Mouse (Mus musculus) intestine, embryonic 15.5 days (tissue): ENCODE measurements around the gene Gm6525. TPM values are rescaled to one million over a fixed set of nuclear protein-coding genes. Genes with fewer than 3 reads are reported as not detected.

ENCODE experiments used
- ATAC-seq: fragments of 200-750 bp; cut with Nextera tagmentation; 2 replicates; pipeline ENCODE4 v1.8.0; 2017; ENCODE audit warnings: moderate TSS enrichment, moderate library complexity
- H3K27ac ChIP-seq: fragments of 300-500 bp; sonication (generic); 2 replicates; pipeline ENCODE4 v1.5.1; 2015; ENCODE audit warnings: mild to moderate bottlenecking, inconsistent platforms
- H3K27me3 ChIP-seq: fragments of 300-500 bp; sonication (generic); replicated peaks from 2 replicates; pipeline ENCODE4 v1.6.1; 2015; ENCODE audit warnings: inconsistent platforms
- H3K36me3 ChIP-seq: fragments of 300-500 bp; sonication (generic); 2 replicates; pipeline ENCODE4 v1.6.1; 2015; ENCODE audit warnings: inconsistent platforms
- H3K4me1 ChIP-seq: fragments of 300-500 bp; sonication (generic); replicated peaks from 2 replicates; pipeline ENCODE4 v1.6.1; 2015; ENCODE audit warnings: inconsistent platforms
- H3K4me2 ChIP-seq: fragments of 300-500 bp; sonication (generic); replicated peaks from 2 replicates; pipeline ENCODE4 v1.6.1; 2015; ENCODE audit warnings: mild to moderate bottlenecking, inconsistent platforms
- H3K4me3 ChIP-seq: fragments of 300-500 bp; sonication (generic); replicated peaks from 2 replicates; pipeline ENCODE4 v1.5.1; 2015; ENCODE audit warnings: inconsistent platforms
- H3K9ac ChIP-seq: fragments of 300-500 bp; sonication (generic); 2 replicates; pipeline ENCODE4 v1.6.1; 2015; ENCODE audit warnings: inconsistent platforms
- H3K9me3 ChIP-seq: fragments of 300-500 bp; sonication (generic); 2 replicates; pipeline ENCODE4 v1.6.1; 2016; ENCODE audit warnings: inconsistent platforms
- WGBS: fragments of 180-500 bp; shearing (Covaris S2); methylation state at CpG from one replicate; pipeline ENCODE4 v1.1.7; 2015; 5-methylcytosine and 5-hydroxymethylcytosine counted together
- polyA plus RNA-seq: library from polyadenylated mRNA; unstranded; fragments of >200 nt; fragmentation: Nextera tagmentation; extraction: Ambion mirVana; gene quantifications from 2 replicates; pipeline ENCODE4 v1.2.1, GENCODE M21; 2015

Gm6525 gene
- polyA plus RNA-seq, 1 experiment from 2014 or later: 1.2 TPM

GRCm38 (mm10) chr3:84217118-84217960 lies 43.4 kb downstream of the Gm6525 start:
- Histone ChIP-seq H3K27ac (no peak overlapping the region), H3K9ac (no peak overlapping the region), H3K27me3 (no peaks in the 10 kb centered on the region), H3K4me2 (no peak overlapping the region), H3K36me3 (no peaks in the 10 kb centered on the region), H3K9me3 (no peaks in the 10 kb centered on the region), H3K4me1 (peaks cover 20% of the 10 kb centered on the region), H3K4me3 (no peak overlapping the region)
- WGBS: 73% methylated on average over 12 of the region's 12 CpGs
- no peak for ATAC-seq

DNA sequence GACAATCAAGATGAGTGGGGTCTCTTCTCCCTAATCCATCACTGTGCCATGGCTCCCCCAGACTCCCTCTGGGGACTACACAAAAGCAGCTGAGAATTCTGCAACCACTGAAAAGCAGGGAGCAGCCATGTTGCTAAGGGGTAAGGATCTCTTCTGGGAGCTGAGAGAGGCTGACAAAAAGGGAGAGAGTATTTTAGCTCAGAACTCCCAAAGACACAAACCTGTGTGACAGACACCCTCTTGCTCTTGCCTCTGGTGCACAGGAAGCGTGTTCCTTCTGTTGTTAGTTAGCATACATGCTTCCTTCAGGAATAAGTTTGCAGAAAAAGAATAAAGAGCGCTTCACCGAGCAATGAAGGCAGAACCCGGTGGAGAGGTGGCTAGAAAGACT lies 44.1 kb downstream of the Gm6525 start:
- H3K36me3 ChIP-seq: no peaks in the 10 kb centered on the region

GRCm38 (mm10) chr3:84218498-84218897 lies 44.6 kb downstream of the Gm6525 start:
- no peak overlapping the region for H3K27ac ChIP-seq
- peaks cover 20% of the 10 kb centered on the region for H3K4me1 ChIP-seq
- no peaks in the 10 kb centered on the region for H3K27me3 ChIP-seq
- no peak overlapping the region for H3K4me2 ChIP-seq
- no peaks in the 10 kb centered on the region for H3K9me3 ChIP-seq
- H3K4me3 ChIP-seq: no peak overlapping the region
- no peak for ATAC-seq
- 74% methylated on average over 2 of the region's 2 CpGs for WGBS
- no peaks in the 10 kb centered on the region for H3K36me3 ChIP-seq
- H3K9ac ChIP-seq: no peak overlapping the region

More for the DNA sequence above, 44.1 kb downstream of the Gm6525 start:
- H3K4me3 ChIP-seq: no peak overlapping the region
- no peaks in the 10 kb centered on the region for H3K9me3 ChIP-seq
- 64% methylated on average over 4 of the region's 4 CpGs for WGBS
- H3K4me2 ChIP-seq: no peak overlapping the region
- no peak overlapping the region for H3K9ac ChIP-seq
- no peak overlapping the region for H3K27ac ChIP-seq
- H3K4me1 ChIP-seq: peaks cover 20% of the 10 kb centered on the region
- H3K27me3 ChIP-seq: no peaks in the 10 kb centered on the region
- ATAC-seq: no peak

DNA sequence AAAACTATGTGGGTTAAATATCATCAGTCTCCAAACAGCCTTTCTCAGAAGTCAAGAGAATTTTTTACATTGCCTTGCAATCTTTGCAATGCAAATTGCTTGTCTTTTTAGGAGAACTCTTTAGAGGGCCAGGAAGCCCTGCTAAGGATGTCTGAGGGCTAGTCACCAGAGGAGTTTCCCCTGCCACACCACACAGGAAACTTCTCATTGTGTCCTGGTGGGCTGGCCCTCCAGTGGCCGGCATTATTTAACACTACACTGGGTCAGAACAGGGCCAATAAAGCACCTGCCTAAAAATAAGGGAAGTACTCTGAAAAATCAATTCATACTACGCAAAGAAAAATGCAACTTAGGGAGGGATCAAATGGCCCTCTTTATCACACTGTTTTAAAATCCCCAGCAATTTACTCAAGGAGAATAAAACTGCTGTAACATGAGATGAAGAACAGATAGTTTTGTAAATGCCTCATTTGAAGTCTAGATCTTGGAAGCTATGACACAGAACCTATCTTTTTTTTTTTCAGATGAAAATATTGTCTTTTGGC lies 45.3 kb downstream of the Gm6525 start:
- H3K4me1 ChIP-seq: peaks cover 19% of the 10 kb centered on the region
- no peak overlapping the region for H3K9ac ChIP-seq
- no peak overlapping the region for H3K4me2 ChIP-seq
- H3K36me3 ChIP-seq: no peaks in the 10 kb centered on the region
- H3K27ac ChIP-seq: no peak overlapping the region
- no peak overlapping the region for H3K4me3 ChIP-seq
- H3K27me3 ChIP-seq: no peaks in the 10 kb centered on the region
- no peaks in the 10 kb centered on the region for H3K9me3 ChIP-seq
- WGBS: 32% methylated on average over 2 of the region's 2 CpGs
- ATAC-seq: no peak

GRCm38 (mm10) chr3:84219720-84220273 lies 45.9 kb downstream of the Gm6525 start:
- Histone ChIP-seq H3K27ac (no peak overlapping the region), H3K4me2 (peak overlapping the region; percentile 77), H3K4me3 (peak overlapping the region; percentile 42; the same call in 1 of the 2 replicates), H3K9me3 (no peaks in the 10 kb centered on the region), H3K36me3 (no peaks in the 10 kb centered on the region), H3K27me3 (no peaks in the 10 kb centered on the region), H3K9ac (no peak overlapping the region), H3K4me1 (peaks cover 15% of the 10 kb centered on the region)
- no peak for ATAC-seq
- WGBS: 12% methylated on average over 9 of the region's 9 CpGs

DNA sequence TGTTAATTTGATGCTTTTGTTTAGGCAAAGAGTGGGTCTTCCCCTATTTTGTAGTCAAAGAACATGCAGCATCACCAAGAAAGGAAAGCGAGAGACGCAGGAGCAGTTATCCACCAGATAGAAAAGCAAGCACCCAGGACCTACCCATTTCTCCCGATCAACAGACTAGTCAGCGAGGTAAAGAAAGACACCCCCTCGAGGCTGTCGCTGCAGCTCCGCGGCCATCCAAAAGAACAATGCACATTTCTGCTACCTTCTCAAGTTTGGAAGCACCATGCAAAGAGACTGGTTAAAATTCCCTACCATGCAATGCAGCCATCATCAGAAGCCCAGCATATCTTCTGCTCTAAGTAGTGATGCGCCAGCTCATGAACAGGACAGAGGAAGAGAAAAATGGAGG lies 46.4 kb downstream of the Gm6525 start:
- Histone ChIP-seq H3K9me3 (no peaks in the 10 kb centered on the region), H3K36me3 (no peaks in the 10 kb centered on the region), H3K27ac (no peak overlapping the region), H3K27me3 (no peaks in the 10 kb centered on the region), H3K4me3 (peak overlapping the region; percentile 42), H3K4me2 (peak overlapping the region; percentile 77), H3K4me1 (peaks cover 15% of the 10 kb centered on the region), H3K9ac (peak overlapping the region; percentile 33)
- 15% methylated on average over 9 of the region's 9 CpGs for WGBS
- ATAC-seq: no peak

DNA sequence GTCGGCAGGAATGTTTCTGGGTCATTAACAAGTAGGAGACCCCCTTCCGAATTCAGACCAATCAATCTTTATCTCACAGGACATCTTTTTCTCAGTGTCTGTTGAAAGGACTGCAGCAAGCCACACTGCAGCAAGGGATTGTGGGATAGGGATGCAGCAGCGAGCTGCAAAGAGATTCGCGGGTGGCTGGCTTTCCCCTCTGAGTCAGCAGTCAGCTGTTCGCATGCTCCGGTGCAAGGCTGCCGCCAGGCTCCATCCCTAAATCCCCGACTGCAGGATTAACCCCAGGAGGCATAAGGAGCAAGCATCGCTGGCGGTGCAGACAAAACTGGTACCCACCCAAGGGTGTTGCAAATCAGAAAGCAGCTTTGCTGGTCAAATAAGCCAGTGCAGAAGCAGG lies 46.8 kb downstream of the Gm6525 start:
- H3K27ac ChIP-seq: no peak overlapping the region
- peak overlapping the region; percentile 33 for H3K9ac ChIP-seq
- peak overlapping the region; percentile 42 for H3K4me3 ChIP-seq
- ATAC-seq: peak; percentile 52; the same call in 1 of the 2 replicates
- 9% methylated on average over 11 of the region's 11 CpGs for WGBS
- H3K36me3 ChIP-seq: no peaks in the 10 kb centered on the region
- H3K9me3 ChIP-seq: no peaks in the 10 kb centered on the region
- peaks cover 15% of the 10 kb centered on the region for H3K4me1 ChIP-seq
- H3K27me3 ChIP-seq: no peaks in the 10 kb centered on the region
- peak overlapping the region; percentile 77 for H3K4me2 ChIP-seq

Other genes starting within 250 kb of the Gm6525 start
- 26.1 and 32.0 TPM in 2 replicates for gene Tmem131l, start 133.9 kb upstream of the Gm6525 start, polyA plus RNA-seq
- gene Mnd1, start 18.3 kb upstream of the Gm6525 start, polyA plus RNA-seq: 10.6 and 12.0 TPM in 2 replicates
- 50.1 and 57.2 TPM in 2 replicates for gene Trim2, start 132.8 kb downstream of the Gm6525 start, polyA plus RNA-seq